Mouse (Mus musculus) kidney, postnatal 0 days (tissue): ENCODE measurements around the gene Pkn1. TPM values are rescaled to one million over a fixed set of nuclear protein-coding genes. Genes with fewer than 3 reads are reported as not detected.
A peak's percentile ranks its signal among the peaks of the same experiment; 100 is the strongest.

Experiments used
- ATAC-seq: fragments of 200-750 bp; cut with Nextera tagmentation; replicated peaks from 2 replicates; pipeline ENCODE4 v1.8.0; 2017; ENCODE audit warnings: low read depth, moderate number of reproducible peaks, moderate TSS enrichment, moderate library complexity; ENCODE audit not compliant: low FRiP score
- DNase-seq: peaks from one replicate; pipeline ENCODE4 v3.0.0-alpha.2; 2016; ENCODE audit warnings: low spot score
- H3K27ac ChIP-seq: fragments of 300-500 bp; sonication (generic); 2 replicates; pipeline ENCODE4 v1.5.1; 2014; ENCODE audit warnings: mild to moderate bottlenecking
- H3K27me3 ChIP-seq: fragments of 300-500 bp; sonication (generic); 2 replicates; pipeline ENCODE4 v1.6.1; 2014; ENCODE audit warnings: low read length, mixed read lengths; ENCODE audit not compliant: insufficient read depth
- H3K36me3 ChIP-seq: fragments of 300-500 bp; sonication (generic); 2 replicates; pipeline ENCODE4 v1.6.1; 2014; ENCODE audit warnings: low read length, mixed read lengths; ENCODE audit not compliant: insufficient read depth
- H3K4me1 ChIP-seq: fragments of 300-500 bp; sonication (generic); replicated peaks from 2 replicates; pipeline ENCODE4 v1.6.1; 2014; ENCODE audit warnings: antibody characterized with exemption, low read length, mixed read lengths; ENCODE audit not compliant: insufficient read depth
- H3K4me2 ChIP-seq: fragments of 300-500 bp; sonication (generic); 2 replicates; pipeline ENCODE4 v1.6.1; 2014; ENCODE audit warnings: mild to moderate bottlenecking, low read length, moderate library complexity, mixed read lengths
- H3K4me3 ChIP-seq: fragments of 300-500 bp; sonication (generic); replicated peaks from 2 replicates; pipeline ENCODE4 v1.5.1; 2014; ENCODE audit warnings: low read depth, low read length
- H3K9ac ChIP-seq: fragments of 300-500 bp; sonication (generic); 2 replicates; pipeline ENCODE4 v1.6.1; 2014; ENCODE audit warnings: low read depth, low read length
- H3K9me3 ChIP-seq: fragments of 300-500 bp; sonication (generic); replicated peaks from 2 replicates; pipeline ENCODE4 v1.6.1; 2016; ENCODE audit warnings: low read length, inconsistent platforms, mixed read lengths
- CTCF ChIP-seq: IDR thresholded peaks from 2 replicates; pipeline ENCODE4 v1.5.1; 2016; ENCODE audit warnings: antibody characterized with exemption, low read depth, mild to moderate bottlenecking, moderate library complexity
- WGBS: fragments of 180-500 bp; shearing (Covaris S2); extraction: QIAGEN DNeasy Blood & Tissue Kit; methylation state at CpG from one replicate; pipeline ENCODE4 v1.1.7; 2014; 5-methylcytosine and 5-hydroxymethylcytosine counted together
- polyA plus RNA-seq: library from polyadenylated mRNA; unstranded; fragments of >200 nt; fragmentation: Nextera tagmentation; extraction: Ambion mirVana; gene quantifications from 2 replicates; pipeline ENCODE4 v1.2.1, GENCODE M21; 2015

Pkn1 gene
- polyA plus RNA-seq: 31.0 and 33.2 TPM in 2 replicates

DNA sequence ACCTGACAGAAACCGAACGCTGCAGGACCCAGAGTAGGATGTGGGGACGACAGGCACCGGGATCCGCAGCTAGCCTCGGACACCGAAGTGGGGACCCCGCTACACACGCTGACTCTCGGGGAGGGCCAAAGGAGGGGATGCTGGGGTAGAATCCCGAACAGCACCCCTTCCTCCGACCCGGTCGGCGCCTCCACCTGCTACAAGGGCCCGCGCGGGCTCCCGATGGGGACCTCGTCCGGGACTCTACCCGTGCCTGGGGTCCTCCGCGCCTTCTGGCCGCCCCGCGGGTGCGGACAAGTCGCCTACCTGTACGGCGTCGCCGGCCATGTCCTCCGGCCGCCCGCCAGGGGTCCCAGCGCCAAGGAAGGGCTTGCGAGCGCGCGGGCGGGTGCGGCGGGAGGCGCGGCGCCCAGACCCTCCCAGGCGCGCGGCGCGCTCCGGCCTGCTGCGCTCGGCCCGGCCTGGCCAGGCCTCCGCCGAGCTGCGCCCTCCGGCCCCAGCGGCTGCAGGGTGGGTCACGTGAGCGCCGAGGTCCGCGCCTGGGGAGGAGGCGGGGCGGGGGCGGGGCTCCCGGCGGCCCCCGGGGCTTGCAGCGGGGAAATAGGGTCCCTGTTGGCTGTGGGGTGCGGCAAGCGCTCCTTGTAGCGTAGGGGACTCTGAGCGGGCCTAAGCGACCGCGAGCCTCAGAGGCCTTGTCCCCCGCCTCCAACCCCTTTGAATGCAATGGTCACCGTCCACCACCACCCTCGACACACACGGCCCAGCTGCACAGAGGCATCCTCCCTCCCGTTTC is at the start of gene Pkn1:
TSS of gene Pkn1 (minus strand) at position 519 of the 793 bp plus-strand sequence.
- peak; percentile 89 for ATAC-seq
- Histone ChIP-seq H3K4me1 (peaks cover 40% of the 10 kb centered on the region), H3K27ac (peak within 1 kb of the TSS; percentile 94), H3K4me2 (peak within 1 kb of the TSS; percentile 96), H3K9me3 (no peaks in the 10 kb centered on the region), H3K27me3 (no peaks in the 10 kb centered on the region), H3K9ac (peak within 1 kb of the TSS; percentile 96), H3K36me3 (no peaks in the 10 kb centered on the region), H3K4me3 (peak within 1 kb of the TSS; percentile 89)
- 0 out of 2 replicates have a peak, but pooled peaks have one; percentile 7 for TF ChIP-seq CTCF
- peak; percentile 88 for DNase-seq
- WGBS: under 1% methylated on average over 78 of the region's 85 CpGs

DNA sequence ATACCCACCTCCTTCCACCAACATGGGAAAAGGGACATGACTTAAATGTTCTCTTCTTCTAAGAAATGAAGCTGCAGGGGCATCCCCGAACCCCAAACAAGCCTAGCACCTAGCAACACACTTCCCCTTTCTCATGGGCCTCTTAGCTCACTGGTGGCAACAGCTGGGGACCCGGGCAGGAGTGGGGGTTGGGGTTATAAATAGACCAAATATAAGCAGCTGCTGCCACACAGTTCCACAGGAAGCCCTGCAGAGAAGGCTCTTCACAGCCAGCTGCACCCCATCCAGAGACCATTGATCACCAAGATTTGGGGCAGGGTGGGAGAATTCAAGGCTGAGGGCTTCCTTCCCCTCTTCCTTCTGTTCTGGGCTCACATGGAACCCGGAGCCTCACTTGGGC is 49.7 kb upstream of the Pkn1 start:
- no peak overlapping the region for H3K4me2 ChIP-seq
- H3K4me1 ChIP-seq: 0 out of 2 replicates have a peak, but pooled peaks cover 5% of the 10 kb centered on the region
- H3K27me3 ChIP-seq: no peaks in the 10 kb centered on the region
- peak overlapping the region; percentile 71 for H3K27ac ChIP-seq
- H3K9me3 ChIP-seq: no peaks in the 10 kb centered on the region
- no peaks in the 10 kb centered on the region for H3K36me3 ChIP-seq
- 0 out of 2 replicates have a peak, but pooled peaks have one; percentile 9 for ATAC-seq
- no peak for TF ChIP-seq CTCF
- DNase-seq: peak; percentile 49
- no peak overlapping the region for H3K4me3 ChIP-seq
- no peak overlapping the region for H3K9ac ChIP-seq
- 41% methylated on average over 3 of the region's 3 CpGs for WGBS

DNA sequence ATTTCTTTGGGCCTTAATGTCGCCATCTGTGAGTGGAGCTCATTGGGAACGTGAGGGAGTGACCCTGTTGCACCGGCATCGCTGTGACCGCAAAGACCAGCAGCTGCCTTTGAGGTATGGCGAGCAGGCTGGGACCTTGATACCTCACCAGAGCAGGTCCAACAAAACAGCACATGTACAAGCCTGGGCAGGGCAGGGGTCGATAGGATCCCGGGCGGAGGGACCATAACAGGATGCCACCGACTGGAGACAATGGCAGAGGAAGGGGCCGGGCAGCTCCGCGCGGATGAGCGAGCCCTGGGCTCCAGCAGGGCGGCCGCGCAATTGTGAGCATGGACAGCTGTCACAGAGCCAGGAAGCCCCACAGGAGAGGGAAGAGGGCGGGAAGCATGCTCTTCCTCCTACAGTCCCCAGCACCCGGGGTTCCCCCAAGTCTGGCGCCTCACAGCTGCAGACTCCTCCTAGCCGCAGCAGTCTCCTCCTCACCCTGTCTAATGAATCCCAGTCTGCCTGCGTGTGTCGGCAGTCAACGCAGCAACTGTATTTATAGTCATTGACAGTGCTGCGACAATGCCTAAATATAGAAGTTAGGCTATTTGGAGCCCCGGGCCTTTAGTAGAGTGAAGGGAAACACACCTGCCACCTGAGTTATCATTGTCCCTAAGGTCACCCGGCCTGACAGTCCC is 48.8 kb upstream of the Pkn1 start:
- H3K36me3 ChIP-seq: no peaks in the 10 kb centered on the region
- no peaks in the 10 kb centered on the region for H3K9me3 ChIP-seq
- H3K4me2 ChIP-seq: peak overlapping the region; percentile 62
- peak overlapping the region; percentile 3; the same call in 1 of the 2 replicates for H3K4me3 ChIP-seq
- H3K9ac ChIP-seq: peak overlapping the region; percentile 15; the same call in 1 of the 2 replicates
- H3K4me1 ChIP-seq: 0 out of 2 replicates have a peak, but pooled peaks cover 5% of the 10 kb centered on the region
- ATAC-seq (peak; percentile 70), DNase-seq (peak; percentile 81)
- 2% methylated on average over 27 of the region's 28 CpGs for WGBS
- H3K27me3 ChIP-seq: no peaks in the 10 kb centered on the region
- no peak for TF ChIP-seq CTCF
- H3K27ac ChIP-seq: peak overlapping the region; percentile 71

DNA sequence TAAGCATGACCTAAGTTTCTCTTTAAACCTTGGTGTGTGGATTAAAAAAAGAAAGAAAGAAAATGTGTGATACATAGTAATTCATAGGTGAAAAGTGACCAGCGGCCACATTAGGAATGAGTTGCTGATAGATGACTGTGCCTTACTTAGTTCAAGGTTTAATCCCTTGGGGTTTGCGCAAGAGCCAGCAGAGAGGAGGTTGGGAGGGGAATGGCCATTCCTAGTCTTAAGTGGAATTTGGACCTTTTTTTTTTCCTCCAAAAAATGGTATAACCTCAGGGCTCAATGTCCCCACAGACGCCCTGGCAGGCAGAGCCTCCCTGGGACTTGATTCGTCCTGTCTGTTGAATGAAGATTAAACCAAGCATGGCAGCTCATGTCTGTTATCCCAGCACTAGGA is 45.1 kb upstream of the Pkn1 start:
- no peak overlapping the region for H3K27ac ChIP-seq
- H3K36me3 ChIP-seq: no peaks in the 10 kb centered on the region
- no peaks in the 10 kb centered on the region for H3K27me3 ChIP-seq
- 75% methylated on average over 4 of the region's 4 CpGs for WGBS
- no peak overlapping the region for H3K4me2 ChIP-seq
- DNase-seq: no peak
- H3K9me3 ChIP-seq: no peaks in the 10 kb centered on the region
- no peak for ATAC-seq
- peaks cover 12% of the 10 kb centered on the region; the same call in 1 of the 2 replicates for H3K4me1 ChIP-seq
- TF ChIP-seq CTCF: no peak
- no peak overlapping the region for H3K4me3 ChIP-seq
- H3K9ac ChIP-seq: no peak overlapping the region

DNA sequence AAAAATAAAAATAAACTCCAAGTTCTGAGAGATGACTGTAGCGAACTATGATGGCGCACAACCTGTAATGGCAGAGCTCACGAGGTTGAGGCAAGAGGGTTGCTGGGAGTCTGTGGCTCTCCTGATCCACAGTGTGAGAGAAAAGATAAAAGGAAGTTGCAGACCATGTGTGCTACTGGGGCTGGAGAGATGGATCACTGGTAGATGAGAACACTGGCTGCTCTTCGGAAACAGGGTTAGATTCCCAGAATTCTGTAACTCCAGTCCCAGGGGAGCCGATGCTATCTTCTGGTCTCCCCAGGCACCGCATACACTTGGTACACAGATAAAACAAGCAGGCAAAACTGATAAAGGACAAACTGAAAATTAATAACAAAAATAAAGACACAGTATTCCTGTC is 44.0 kb upstream of the Pkn1 start:
- H3K4me1 ChIP-seq: peaks cover 15% of the 10 kb centered on the region
- H3K36me3 ChIP-seq: no peaks in the 10 kb centered on the region
- H3K9ac ChIP-seq: no peak overlapping the region
- no peak overlapping the region for H3K27ac ChIP-seq
- WGBS: 92% methylated on average over 6 of the region's 6 CpGs
- no peaks in the 10 kb centered on the region for H3K9me3 ChIP-seq
- no peaks in the 10 kb centered on the region for H3K27me3 ChIP-seq
- H3K4me2 ChIP-seq: no peak overlapping the region
- ATAC-seq (no peak), DNase-seq (no peak)
- no peak overlapping the region for H3K4me3 ChIP-seq
- TF ChIP-seq CTCF: no peak

DNA sequence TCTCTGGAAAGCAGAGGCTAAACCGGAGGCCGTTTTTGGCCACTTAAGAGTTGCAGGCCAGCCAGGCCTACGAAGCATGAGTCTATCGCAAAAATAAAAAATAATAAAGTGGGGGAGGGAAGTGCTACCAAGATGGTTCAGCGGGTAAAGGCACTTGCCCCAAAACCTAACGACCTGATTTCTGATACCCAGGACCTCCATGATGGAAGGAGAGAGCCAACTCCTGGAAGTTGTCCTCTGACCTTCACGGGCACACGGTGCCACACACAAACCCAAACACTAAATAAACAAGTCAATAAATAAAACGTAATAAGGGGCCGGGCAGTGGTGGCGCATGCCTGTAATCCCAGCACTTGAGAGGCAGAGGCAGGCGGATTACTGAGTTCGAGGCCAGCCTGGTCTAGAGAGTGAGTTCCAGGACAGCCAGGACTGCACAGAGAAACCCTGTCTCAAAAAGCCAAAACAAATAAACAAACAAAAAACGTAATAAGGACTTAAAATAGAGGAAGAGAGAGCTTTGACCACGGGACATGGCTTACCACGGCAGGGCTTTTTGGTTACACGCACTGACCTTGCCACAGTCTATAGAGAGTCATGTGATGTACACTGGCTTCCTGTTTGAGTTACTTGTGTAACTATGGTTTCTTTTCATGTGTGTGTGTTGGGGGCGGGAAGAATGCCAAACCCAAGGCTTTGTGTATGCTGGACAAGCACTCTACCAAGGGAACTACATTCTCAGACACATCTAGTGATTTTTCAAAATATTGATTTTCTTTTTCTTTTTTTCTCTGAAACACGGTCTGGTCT is 43.1 kb upstream of the Pkn1 start:
- peak overlapping the region; percentile 76; the same call in 1 of the 2 replicates for H3K9ac ChIP-seq
- peak overlapping the region; percentile 89 for H3K4me2 ChIP-seq
- H3K36me3 ChIP-seq: no peaks in the 10 kb centered on the region
- H3K9me3 ChIP-seq: no peaks in the 10 kb centered on the region
- no peak for TF ChIP-seq CTCF
- DNase-seq: no peak
- H3K4me1 ChIP-seq: peaks cover 21% of the 10 kb centered on the region
- ATAC-seq: no peak
- peak overlapping the region; percentile 84 for H3K27ac ChIP-seq
- H3K27me3 ChIP-seq: no peaks in the 10 kb centered on the region
- 75% methylated on average over 19 of the region's 19 CpGs for WGBS
- H3K4me3 ChIP-seq: peak overlapping the region; percentile 65; the same call in 1 of the 2 replicates
